Mouse (Mus musculus) adrenal gland, postnatal 10 days (tissue): ENCODE data around the gene Crim1. TPM values are rescaled to one million over a fixed set of nuclear protein-coding genes. Genes with fewer than 3 reads are reported as not detected.
A peak's percentile ranks its signal among the peaks of the same experiment; 100 is the strongest.

Experiments used
- DNase-seq: peaks from one replicate; pipeline ENCODE4 v3.0.0; 2021; ENCODE audit warnings: mixed read lengths
- long read RNA-seq, 2 experiments: library from polyadenylated mRNA; stranded (forward); transcript quantifications; one replicate each; pipeline ENCODE4 v2.0.0; 2021
- total RNA-seq, 2 experiments: library from RNA; stranded (reverse); gene quantifications; 2 replicates each; pipeline ENCODE4 v1.2.3; 2021

The Crim1 gene
- 10 to 100 TPM; 28.1 to 31.4 TPM for total RNA-seq
- long read RNA-seq, experiment 1, partial matches to known transcripts, result 1 of 5 reads
- long read RNA-seq, experiment 1, other reads (novel, unspliced or antisense), result 4 of 5 reads
- long read RNA-seq, experiment 2, full-length matches to known transcripts, result 1 of 2 reads
- long read RNA-seq, experiment 2, partial matches to known transcripts, result 1 of 2 reads
- long read RNA-seq, experiment 2, other reads (novel, unspliced or antisense), result 0 of 2 reads

DNA sequence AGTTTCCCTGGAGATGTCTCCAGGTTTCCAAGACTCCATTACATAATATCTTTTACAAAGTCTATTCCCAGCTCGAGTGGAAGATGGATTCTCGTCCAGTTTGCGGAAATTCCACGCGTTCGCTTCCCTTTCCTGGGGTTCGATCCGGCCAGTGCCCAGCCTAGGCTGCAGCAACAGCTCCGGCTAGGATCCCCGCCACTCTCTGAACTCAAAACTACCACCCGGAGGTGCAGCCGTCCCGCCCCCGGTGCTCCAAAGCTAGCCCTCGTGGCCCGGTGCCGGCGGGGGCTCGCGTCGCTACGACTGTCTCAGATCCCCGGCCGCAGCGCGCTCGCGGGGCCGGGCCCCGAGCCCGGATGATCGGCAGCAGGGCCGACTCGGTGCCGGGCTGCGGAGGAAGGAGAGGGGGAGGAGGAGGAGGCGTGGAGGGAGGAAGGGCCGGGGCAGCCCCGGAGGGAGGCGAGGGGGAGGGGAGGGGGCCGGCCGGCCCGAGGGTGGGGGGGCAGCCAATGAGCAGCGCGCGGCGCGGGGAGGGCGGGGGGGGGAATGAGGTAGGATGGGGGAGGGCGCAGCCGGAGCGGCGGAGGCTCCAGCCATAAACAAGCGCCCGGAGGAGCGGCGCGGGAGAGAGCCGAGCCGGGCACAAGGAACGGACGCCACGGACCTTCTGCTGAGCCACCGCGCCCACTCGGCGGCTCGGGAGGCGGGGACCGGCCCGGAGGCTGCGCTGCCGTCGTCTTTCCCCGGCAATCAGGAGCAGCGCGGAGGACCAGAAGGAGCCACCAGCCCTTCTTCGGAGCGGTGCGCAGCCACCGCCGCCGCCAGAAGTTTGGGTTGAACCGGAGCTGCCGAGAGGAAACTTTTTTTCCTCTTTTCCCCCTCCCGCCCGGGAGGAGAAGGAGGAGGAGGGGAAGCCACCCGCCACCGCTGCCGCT, at the start of gene Crim1:
Gene Crim1 (plus strand): TSS at position 623 of the 935 bp plus-strand sequence.
- peak; percentile 87 for DNase-seq

DNA sequence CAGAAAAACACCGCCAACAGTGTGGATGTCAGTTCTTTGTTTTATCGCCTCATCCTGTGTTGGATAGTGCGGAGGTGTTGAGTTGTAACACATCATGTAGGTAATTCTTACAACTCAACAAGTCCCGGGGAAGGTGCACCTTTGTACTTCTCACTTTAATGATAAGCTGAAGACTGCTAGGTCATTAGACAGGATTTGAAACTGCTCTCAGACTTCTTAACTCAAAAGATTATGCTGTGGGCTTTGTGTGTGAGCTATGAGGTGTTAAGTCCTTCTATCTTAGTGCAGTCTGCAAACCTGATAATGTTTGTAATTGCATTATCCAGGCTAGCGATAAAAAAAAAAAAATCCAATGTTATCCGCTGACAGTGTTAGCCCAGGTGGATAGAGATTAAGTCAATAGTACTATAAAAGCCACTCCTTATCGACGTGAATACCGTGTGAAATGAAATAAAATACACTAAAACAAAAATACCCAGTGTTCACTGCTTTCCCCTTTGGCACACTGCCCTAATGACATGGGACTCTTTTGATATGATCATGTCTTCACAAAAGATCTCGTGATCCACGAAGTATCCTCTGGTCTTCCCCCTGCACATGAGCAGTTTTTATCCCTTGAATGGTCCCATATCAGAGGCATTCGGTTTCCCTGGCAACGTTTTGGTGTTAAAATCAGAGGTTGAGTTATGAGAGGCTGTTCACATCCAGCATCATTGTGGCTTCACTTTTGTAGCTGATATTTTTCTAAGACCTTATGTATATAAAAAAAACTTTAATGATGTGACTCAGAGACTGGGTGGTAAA, 48.4 kb upstream of the Crim1 start:
- no peak for DNase-seq

DNA sequence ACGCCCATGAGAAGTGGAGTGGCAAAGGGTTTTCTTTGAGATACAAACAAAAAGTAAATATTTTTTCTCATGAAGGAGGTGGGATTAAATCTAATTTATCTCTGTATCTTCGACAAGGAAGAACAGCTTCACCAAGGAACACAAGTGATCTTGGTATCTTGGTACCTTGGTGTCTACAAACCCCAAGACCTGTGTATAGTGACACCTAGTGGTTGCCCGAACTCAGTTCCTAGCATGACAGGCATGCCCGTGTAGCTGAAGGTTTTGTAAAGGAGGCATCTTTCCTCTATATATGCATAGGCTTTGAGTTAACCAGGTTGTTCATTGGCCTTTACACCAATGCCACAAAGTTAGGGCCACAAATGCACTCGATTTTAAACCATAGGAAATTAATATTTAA, 36.8 kb upstream of the Crim1 start:
- peak; percentile 64 for DNase-seq

DNA sequence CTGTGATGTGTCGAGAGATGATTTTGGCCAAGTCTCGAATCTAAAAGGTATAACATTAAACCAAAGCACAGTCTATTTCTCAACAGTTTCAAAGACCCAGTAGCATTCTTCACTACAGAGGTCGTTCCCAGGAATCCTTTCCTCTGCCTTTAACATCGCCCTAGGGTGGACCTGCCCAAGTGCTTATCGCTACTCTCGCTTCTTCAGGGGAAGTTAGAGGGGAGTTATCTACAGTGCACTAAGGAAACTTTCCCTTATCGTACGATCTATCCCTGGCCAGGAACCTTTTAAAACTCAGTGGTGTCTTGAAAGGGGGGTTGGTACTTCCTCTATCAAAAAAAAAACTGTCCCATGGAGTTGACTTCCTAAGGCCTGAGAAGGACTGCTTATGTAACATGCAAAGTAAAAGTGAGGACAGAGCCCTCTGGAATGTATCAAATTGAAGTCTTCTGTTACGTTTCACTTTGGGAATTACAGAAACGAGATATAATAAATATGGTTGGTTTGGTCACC, 36.3 kb upstream of the Crim1 start:
- no peak for DNase-seq

DNA sequence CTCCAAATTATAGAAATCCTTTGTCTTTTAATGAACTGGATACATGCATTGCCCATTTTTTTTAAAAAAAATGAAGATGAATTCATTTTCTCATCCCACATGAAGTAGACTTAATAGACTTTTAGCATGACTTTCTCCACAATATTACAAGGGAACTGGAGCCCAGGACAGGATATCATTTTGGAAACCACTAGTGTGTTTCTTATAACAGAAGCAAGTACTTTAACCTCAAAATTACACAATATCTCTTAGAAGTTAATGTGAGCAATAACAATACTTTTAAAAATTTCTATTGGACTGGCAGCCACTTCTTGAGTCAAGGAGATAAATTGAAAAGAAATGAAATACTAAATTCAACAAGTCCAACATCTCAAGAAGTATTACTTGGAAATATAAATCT, 34.2 kb upstream of the Crim1 start:
- DNase-seq, result no peak

DNA sequence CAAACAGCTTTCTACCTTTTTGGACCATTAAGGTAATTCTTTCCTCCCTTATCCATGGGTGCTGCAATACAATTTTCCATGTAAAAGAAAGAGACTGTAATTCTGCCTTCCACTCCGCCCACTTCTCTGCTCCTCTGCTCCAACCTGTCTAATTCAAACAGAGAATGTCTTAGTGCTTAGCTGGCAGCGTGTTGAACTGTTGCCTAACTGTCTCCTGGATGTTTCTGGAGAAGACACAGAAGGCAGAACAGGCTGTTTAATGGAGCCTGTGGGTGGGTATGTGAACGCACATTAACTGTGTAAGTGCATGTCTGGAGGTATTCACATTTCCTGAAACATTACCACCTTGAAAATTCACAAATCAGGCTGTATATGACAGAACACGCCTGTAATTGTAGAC, 33.5 kb upstream of the Crim1 start:
- no peak for DNase-seq

DNA sequence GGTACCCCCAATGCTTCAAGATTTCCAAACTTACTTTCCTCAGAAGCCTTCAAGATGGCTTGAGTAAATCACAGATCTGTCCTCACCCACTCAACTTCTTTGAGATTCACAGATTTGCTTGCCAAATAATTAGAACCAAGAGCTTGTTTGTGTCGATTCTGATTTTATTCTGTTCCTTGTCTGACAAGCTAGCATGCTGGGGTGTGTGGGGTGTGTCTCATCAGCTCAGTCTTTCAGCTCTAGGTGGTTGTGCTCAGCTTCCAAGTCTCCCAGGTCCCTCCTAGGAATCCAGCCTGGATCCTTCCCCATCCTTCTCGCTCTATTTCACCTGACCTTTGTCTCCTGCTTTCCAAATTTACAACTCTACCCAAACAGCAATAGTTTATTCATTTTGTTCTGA, 27.7 kb upstream of the Crim1 start:
- DNase-seq, result no peak

DNA sequence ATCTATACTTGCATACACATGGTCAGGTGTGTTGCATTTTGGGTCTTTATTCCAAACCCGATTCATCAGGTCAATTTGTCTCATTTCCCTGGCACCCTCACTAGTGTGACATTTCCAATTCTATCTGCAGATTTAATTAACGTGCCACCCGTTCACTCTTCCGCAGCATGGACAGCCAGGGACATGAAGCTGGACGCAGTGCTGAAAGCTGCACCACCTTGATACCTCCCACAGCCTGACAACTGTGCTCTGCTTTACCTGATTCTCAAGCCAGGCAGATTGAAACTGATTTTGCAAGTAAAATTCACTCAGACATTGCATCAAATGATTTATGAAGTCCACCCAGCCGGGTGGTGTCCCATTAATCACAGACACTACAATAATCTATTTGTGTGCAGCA, 19.3 kb upstream of the Crim1 start:
- no peak for DNase-seq

DNA sequence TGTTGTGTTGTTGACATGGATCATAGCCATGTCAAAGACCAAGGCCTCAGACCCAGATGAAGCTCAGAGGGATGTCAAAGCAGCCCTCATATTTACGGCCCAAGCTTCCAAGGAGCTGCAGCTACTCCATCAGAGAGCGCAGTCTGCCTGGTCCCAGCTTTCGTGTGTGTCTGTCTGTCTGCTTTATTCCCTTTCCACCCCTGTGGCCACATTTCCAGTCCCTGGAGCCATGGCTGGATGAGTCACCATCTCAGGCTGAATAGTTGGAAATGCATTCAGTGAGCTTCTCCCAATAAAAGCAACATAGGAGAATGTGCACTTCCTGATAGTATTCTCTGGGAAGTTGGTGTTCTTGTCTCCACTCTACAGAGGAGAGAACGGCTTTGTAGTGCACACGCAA, 3.9 kb upstream of the Crim1 start:
- DNase-seq, result no peak

DNA sequence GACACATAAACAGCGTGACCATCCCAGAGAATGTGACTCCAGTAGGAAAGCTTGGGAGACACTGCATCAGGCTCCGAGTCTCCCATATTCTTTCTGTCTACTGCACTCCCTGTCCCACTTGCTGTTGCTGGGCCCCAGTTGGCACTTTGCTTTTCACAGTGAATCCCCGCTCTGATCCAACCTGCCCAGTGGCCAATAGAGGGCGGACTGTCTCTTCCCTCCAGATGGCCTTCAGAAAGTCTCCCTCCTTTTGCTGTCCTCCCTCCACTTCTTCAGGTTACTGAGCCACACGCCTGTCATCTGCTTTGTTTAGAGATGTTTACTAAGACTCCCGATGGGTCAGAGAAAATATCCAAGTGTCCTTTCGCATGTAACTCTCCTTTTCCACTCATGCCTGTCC, 2.9 kb upstream of the Crim1 start:
- DNase-seq, result peak; percentile 75

DNA sequence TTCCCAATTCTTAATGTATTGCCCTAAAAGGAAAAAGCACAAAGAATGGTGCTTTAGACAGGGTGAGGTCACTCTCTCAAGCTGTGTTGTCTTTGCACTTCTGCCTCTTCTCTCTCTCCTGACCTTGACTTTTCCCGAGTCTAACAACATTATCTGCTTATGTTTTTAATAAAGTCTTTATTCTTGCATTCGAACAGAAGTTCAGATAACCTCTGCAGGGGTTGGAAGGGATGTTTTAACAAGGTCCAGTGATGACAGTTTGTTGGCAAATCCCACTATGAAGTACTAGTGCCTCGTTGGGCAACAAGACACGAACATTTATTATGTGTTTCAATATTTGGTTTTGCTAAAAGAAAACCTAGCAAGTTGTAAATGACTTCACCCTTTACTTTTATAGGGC, 1.9 kb upstream of the Crim1 start:
- no peak for DNase-seq

DNA sequence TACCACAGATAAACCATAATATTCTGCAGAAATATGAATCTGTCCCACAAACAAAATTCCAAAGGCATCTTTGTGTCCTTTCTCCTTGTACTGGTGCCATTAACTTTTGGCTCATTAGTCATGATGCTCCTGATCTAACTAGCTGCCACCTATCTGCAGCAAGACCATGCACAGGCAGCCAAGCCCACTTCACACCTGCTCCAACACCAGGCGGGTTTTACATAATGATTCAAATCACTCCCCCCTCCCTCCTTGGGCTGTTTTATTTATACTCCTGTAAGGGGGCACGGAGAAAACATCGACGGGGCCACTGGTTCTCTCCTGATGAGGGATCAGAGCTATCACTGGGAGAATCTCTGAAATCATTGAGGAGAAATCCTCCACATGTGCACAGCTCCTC, 1.2 kb upstream of the Crim1 start:
- DNase-seq, result no peak

DNA sequence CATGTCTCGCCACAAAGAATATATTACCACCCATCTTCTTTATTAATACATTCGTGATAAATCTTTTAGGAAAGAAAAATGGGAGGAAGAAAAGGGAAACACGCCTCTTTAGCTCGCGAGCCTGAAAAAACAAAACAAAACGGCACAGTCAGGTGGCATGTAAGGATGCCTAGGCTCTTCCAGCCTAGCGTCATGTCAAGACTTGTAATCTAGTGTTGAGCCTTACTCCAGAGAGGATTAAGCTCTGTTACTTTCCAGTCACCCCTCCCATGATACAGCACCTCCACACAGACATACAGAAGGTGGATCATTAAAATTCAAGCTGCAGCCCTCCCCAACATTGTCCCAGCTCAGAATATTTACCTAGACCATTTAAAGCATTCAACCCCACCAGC, 820 bp upstream of the Crim1 start:
- DNase-seq, result no peak

DNA sequence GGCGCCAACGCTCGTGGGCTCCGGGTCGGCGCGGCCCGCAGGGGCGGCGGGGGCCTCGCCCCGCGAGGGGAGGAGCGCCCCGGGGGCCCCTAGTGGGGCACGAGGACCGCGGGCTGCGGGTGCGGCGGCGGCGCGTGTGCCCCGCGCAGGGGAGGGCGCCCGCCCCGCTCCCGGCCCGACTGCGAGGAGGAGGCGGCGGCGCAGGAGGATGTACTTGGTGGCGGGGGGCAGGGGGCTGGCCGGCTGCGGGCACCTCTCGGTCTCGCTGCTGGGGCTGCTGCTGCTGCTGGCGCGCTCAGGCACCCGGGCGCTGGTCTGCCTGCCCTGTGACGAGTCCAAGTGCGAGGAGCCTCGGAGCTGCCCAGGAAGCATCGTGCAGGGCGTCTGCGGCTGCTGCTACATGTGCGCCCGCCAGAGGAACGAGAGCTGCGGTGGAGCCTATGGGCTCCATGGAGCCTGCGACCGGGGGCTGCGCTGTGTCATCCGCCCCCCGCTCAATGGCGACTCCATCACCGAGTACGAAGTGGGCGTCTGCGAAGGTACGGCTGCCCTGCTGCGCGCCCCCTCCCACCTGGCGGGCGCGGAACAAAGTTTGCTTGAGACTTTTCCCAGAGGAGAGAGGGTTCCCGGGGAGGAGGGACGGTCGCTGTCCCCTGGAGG, 643 bp downstream of the Crim1 start:
- DNase-seq, result peak; percentile 65

DNA sequence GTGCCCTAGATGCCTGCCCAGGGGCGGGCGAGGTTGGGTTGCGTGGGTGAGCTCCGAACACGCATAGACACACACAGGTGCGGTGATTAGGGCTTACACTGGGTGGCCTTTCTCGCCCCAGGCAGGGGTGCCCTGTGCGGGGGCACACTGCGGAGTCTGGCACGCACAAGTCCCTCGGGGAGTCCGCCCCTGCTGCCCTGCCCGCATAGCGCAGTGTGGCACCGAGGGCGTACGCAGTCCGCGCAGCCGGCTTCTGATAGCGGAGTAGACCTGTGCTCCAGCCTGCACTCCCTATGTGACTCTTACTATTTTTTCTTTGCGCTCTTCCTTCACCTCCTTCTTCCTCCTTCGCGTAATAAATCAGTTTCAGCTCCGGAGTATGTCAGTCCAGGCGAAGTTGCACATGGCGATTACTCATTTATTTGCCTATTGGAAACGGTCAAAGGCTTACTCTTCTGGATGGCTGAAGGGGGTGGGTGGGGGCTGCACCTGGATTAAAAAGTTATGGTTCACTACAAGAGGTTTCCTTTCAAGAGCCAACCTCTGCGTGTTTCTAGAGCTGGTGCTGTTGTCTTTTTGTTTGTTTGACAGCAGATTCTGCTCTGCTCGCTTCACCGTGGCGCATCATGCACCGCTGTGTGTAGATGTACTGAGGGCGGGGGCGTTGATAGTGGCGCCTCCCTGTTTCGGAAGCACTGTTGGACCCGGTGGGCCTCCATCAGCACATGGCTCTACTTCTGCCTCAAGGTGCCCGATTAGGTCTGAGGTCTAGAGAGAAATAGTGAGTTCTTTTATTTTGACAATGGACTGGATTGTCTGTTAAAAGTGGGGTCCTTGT, 1.4 kb downstream of the Crim1 start:
- DNase-seq, result peak; percentile 53

DNA sequence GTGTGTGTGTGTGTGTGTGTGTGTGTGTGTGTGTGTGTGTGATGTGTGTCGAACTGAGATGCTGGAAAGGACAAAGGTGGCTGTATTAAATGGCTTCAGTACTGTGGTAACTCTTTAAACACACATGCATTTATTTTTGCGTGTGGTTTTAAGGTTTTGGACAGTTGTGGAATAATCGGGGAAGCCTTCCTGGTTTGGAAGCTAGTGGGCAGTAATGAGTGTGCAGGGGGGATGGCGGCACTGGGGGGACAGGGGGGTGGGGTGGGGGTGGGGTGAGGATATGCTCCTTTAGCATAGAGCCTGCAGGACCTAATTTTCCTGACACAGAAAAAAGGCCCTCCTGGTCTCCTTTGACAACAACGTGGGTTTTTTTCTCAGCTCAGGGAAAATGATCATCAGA, 2.2 kb downstream of the Crim1 start:
- no peak for DNase-seq

DNA sequence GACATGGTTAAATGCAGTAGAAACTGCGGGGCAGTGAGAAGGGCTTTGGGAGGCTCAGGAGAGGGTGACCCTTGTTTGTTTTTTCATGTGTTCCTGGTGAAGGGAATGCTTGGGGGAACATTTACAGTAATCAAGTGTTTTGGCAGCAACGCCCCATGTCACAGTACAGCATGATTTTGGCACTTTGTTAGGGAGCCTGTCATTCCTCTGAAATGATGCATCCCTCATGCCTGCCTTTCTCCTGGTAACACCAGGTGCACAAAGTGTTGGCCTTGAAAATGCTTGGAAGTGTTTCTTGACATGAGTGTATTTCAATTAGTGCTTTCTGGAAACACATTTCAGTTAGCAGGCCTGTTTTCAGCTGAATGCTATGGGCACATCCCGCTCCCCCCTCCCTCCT, 2.7 kb downstream of the Crim1 start:
- no peak for DNase-seq

DNA sequence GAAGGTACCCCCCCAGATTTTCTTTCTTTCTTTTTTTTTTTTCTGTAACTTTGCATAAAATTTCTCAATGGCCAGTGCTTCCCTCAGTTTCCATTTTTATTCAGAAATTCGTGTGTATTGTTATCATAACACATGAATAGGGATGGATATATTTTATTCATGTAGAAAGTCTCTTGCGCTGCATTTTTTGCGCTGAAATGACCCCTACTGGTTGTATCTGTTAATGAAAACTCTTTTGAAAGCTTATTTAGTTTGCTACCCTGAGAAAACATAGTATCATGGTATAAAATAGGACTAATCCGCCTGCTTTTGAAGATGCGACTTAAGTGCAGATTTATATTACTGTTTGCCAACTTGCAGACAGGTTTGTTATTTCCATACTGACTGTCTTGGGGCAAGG, 3.4 kb downstream of the Crim1 start:
- DNase-seq, result no peak

DNA sequence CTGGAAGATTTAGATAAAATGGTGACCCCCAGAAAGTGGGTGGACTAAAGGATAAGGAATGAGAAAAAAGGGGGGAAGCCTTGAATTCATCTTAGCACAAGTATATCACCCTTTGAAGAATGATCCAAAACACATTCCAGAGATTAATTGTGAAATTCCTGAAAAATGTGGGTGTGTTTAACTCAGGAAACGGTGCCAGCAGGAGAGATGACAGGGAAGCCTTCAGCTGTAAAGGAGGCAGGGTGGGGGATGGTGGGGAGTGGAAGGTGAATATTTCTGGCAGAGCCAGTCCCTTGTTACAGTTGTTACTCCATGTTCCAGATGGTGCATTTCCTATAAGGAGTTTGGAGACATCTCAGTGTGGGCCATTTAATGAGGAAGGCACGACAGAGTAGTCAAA, 6.4 kb downstream of the Crim1 start:
- DNase-seq, result peak; percentile 57

DNA sequence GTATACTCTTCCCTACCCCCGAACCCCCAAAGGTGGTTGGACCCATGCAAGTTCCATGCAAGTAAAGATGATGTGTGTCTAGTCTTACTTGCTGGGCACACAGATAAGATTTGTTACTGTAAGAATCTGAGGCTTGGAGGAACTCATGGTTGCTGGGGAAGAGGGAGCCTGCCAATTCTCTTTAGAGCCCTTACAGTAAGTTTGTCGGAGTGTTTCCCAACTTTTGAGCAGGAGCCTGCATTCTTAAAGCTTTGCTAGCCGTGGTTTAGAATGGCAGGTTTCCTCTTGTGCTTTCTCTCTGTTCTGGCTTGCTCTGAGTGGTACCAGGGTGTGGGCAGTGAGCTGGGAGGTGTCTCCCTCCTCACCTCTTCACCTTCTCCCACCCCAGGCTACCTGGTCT, 7.2 kb downstream of the Crim1 start:
- DNase-seq, result no peak

DNA sequence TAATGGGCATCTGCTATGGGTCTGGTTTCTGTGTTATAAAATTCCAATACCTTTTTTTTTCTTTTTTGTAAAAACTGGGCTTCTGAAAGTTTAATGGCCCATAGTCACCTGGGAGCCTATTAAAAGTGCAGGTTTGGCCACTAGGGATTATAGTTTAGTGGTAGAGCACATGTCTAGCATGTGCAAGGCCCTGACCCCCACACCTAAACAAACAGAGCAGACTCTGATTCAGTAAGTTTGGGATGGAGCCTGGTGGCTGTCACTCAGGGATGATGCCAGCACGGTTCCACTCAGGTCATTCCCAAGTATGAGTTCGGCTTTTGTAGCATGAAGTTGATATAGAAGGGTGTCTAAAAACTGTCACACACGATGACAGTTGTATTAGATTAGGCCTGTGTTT, 8.8 kb downstream of the Crim1 start:
- DNase-seq, result no peak
